Mouse (Mus musculus) CH12.LX (cell line): ENCODE data around the gene Rbfox1. TPM values are rescaled to one million over a fixed set of nuclear protein-coding genes. Genes with fewer than 3 reads are reported as not detected.

Experiments used
- DNase-seq: peaks from one replicate; pipeline ENCODE4 v3.0.0-alpha.2; 2013; ENCODE audit errors: extremely low read depth
- H3K27ac ChIP-seq: 2 replicates; pipeline ENCODE4 v1.5.1; 2012; ENCODE audit warnings: low read depth, mild to moderate bottlenecking, control low read depth, moderate library complexity; ENCODE audit not compliant: insufficient read depth
- H3K27me3 ChIP-seq: replicated peaks from 2 replicates; pipeline ENCODE3; 2012; ENCODE audit warnings: inconsistent platforms
- H3K36me3 ChIP-seq, 2 experiments: replicated peaks in 1 of 2; 2 replicates each; pipeline versions ENCODE3 to v1.6.1; 2012; ENCODE audit warnings: inconsistent platforms in 1 of 2, low read length in 1 of 2, mild to moderate bottlenecking in 1 of 2, mixed read lengths in 1 of 2, moderate library complexity in 1 of 2; ENCODE audit not compliant: control insufficient read depth in 1 of 2, insufficient read depth in 1 of 2
- H3K4me1 ChIP-seq, 2 experiments: 2 replicates each; pipeline ENCODE4 v1.6.1; 2012; ENCODE audit warnings: inconsistent platforms in 1 of 2, moderate library complexity in 1 of 2; ENCODE audit not compliant: insufficient read depth in 2 of 2, control insufficient read depth in 1 of 2
- H3K4me2 ChIP-seq: 2 replicates; pipeline ENCODE4 v1.6.1; 2012; ENCODE audit warnings: low read depth, mild to moderate bottlenecking, control low read depth; ENCODE audit not compliant: poor library complexity, insufficient read depth, severe bottlenecking
- H3K4me3 ChIP-seq, 3 experiments: fragments of 150-350 bp in 1 of 3; sonication (generic) in 1 of 3; replicated peaks in 1 of 3; 2 replicates each; pipeline versions ENCODE3 to v1.5.1; 2011 to 2012; ENCODE audit warnings: low read depth in 2 of 3, low read length in 2 of 3, mild to moderate bottlenecking in 2 of 3, moderate library complexity in 2 of 3, control low read depth in 1 of 3, improper control_type of control experiment in 1 of 3, inconsistent platforms in 1 of 3, mixed read lengths in 1 of 3; ENCODE audit not compliant: poor library complexity in 1 of 3
- H3K79me2 ChIP-seq: replicated peaks from 2 replicates; pipeline ENCODE4 v1.6.1; 2012; ENCODE audit warnings: mild to moderate bottlenecking, moderate library complexity; ENCODE audit not compliant: control insufficient read depth, poor library complexity, insufficient read depth, severe bottlenecking; ENCODE audit errors: extremely low read depth
- H3K9ac ChIP-seq: 2 replicates; pipeline ENCODE4 v1.6.1; 2012; ENCODE audit warnings: low read depth, mild to moderate bottlenecking, control low read depth, moderate library complexity; ENCODE audit not compliant: insufficient read depth
- H3K9me3 ChIP-seq: replicated peaks from 2 replicates; pipeline ENCODE3; 2012; ENCODE audit warnings: low read length, inconsistent platforms, mixed read lengths
- CHD1 ChIP-seq: IDR thresholded peaks from 2 replicates; pipeline ENCODE4 v1.6.1; 2012; ENCODE audit warnings: low read depth, low read length, improper control_type of control experiment, inconsistent platforms
- CTCF ChIP-seq, 2 experiments: IDR thresholded peaks in 1 of 2; conservative IDR thresholded peaks in 1 of 2; 2 replicates each; pipeline ENCODE4 v1.5.1; 2011 to 2012; ENCODE audit warnings: low read depth in 2 of 2, low read length in 2 of 2, improper control_type of control experiment in 1 of 2, inconsistent platforms in 1 of 2, mild to moderate bottlenecking in 1 of 2, moderate library complexity in 1 of 2
- ELF1 ChIP-seq: IDR thresholded peaks from 2 replicates; pipeline ENCODE4 v1.6.1; 2014; ENCODE audit warnings: low read depth, mild to moderate bottlenecking, inconsistent platforms, low read length, improper control_type of control experiment
- EP300 ChIP-seq: IDR thresholded peaks from 2 replicates; pipeline ENCODE4 v1.6.1; 2011; ENCODE audit warnings: low read length, improper control_type of control experiment
- ETS1 ChIP-seq: conservative IDR thresholded peaks from 2 replicates; pipeline ENCODE4 v1.6.1; 2012; ENCODE audit warnings: low read depth, mild to moderate bottlenecking, inconsistent platforms, low read length, improper control_type of control experiment, moderate library complexity
- GABPA ChIP-seq: IDR thresholded peaks from 2 replicates; pipeline ENCODE4 v1.6.1; 2012; ENCODE audit warnings: low read depth, low read length, improper control_type of control experiment, inconsistent platforms; ENCODE audit not compliant: insufficient replicate concordance
- IRF4 ChIP-seq: IDR thresholded peaks from 2 replicates; pipeline ENCODE4 v1.6.1; 2014; ENCODE audit warnings: low read depth, mild to moderate bottlenecking, inconsistent platforms, low read length, improper control_type of control experiment
- JUN ChIP-seq: IDR thresholded peaks from 2 replicates; pipeline ENCODE4 v1.6.1; 2011; ENCODE audit warnings: low read depth, mild to moderate bottlenecking, low read length, improper control_type of control experiment, moderate library complexity; ENCODE audit not compliant: insufficient read depth
- KAT2A ChIP-seq: IDR thresholded peaks from 2 replicates; pipeline ENCODE4 v1.6.1; 2012; ENCODE audit warnings: low read length, improper control_type of control experiment, inconsistent platforms; ENCODE audit not compliant: insufficient replicate concordance
- MAFK ChIP-seq: IDR thresholded peaks from 2 replicates; pipeline ENCODE4 v1.6.1; 2011; ENCODE audit warnings: low read length, improper control_type of control experiment; ENCODE audit not compliant: insufficient replicate concordance
- MAX ChIP-seq: IDR thresholded peaks from 2 replicates; pipeline ENCODE4 v1.6.1; 2011; ENCODE audit warnings: low read length, improper control_type of control experiment
- MXI1 ChIP-seq: IDR thresholded peaks from 2 replicates; pipeline ENCODE4 v1.6.1; 2011; ENCODE audit warnings: mild to moderate bottlenecking, low read depth, low read length, improper control_type of control experiment
- MYC ChIP-seq: IDR thresholded peaks from 2 replicates; pipeline ENCODE4 v1.6.1; 2011; ENCODE audit warnings: low read depth, mild to moderate bottlenecking, improper control_type of control experiment, low read length
- NELFE ChIP-seq: IDR thresholded peaks from 2 replicates; pipeline ENCODE4 v1.6.1; 2011; ENCODE audit warnings: low read depth, low read length, improper control_type of control experiment
- PAX5 ChIP-seq: IDR thresholded peaks from 2 replicates; pipeline ENCODE4 v1.6.1; 2012; ENCODE audit warnings: low read length, inconsistent platforms, mixed read lengths
- POLR2AphosphoS2 ChIP-seq: IDR thresholded peaks from 2 replicates; pipeline ENCODE4 v1.6.1; 2011; ENCODE audit warnings: low read depth, low read length, improper control_type of control experiment
- RAD21 ChIP-seq: IDR thresholded peaks from 2 replicates; pipeline ENCODE4 v1.6.1; 2011; ENCODE audit warnings: low read depth, mild to moderate bottlenecking, low read length, improper control_type of control experiment, moderate library complexity
- TCF12 ChIP-seq: IDR thresholded peaks from 2 replicates; pipeline ENCODE4 v1.6.1; 2014; ENCODE audit warnings: low read depth, mild to moderate bottlenecking, inconsistent platforms, low read length, improper control_type of control experiment
- UBTF ChIP-seq: IDR thresholded peaks from 2 replicates; pipeline ENCODE4 v1.6.1; 2012; ENCODE audit warnings: low read depth, mild to moderate bottlenecking, inconsistent platforms, low read length, improper control_type of control experiment, moderate library complexity
- USF1 ChIP-seq: IDR thresholded peaks from 2 replicates; pipeline ENCODE4 v1.6.1; 2014; ENCODE audit warnings: low read depth, mild to moderate bottlenecking, inconsistent platforms, low read length, improper control_type of control experiment
- USF2 ChIP-seq: conservative IDR thresholded peaks from 2 replicates; pipeline ENCODE4 v1.6.1; 2011; ENCODE audit warnings: low read depth, low read length, improper control_type of control experiment
- ZC3H11A ChIP-seq: IDR thresholded peaks from 2 replicates; pipeline ENCODE4 v1.6.1; 2012; ENCODE audit warnings: low read depth, mild to moderate bottlenecking, inconsistent platforms, low read length, improper control_type of control experiment
- dilution Hi-C: fragments of 300-500 bp; cut with MboI; formaldehyde crosslinking; loops from 2 replicates; pipeline ENCODE4 v1.14.3; 2020; ENCODE audit warnings: low sequenced_read_pairs; ENCODE audit not compliant: extremely low pct_unique_long_range_greater_than_20kb, extremely low pct_ligation_motif_present
- in situ Hi-C: fragments of 300-500 bp; cut with MboI; formaldehyde crosslinking; loops from 3 replicates; pipeline ENCODE4 v1.14.3; 2019; ENCODE audit warnings: low sequenced_read_pairs, low pct_ligation_motif_present, low pct_unique_long_range_greater_than_20kb, mixed read lengths
- polyA plus RNA-seq: library from polyadenylated mRNA; unstranded; fragments of >175 nt; gene quantifications from 2 replicates; pipeline ENCODE4 v1.2.1, GENCODE M21; 2012; ENCODE audit warnings: low read depth; ENCODE audit not compliant: insufficient read length
- total RNA-seq, 2 experiments: library from RNA; depleted of rRNA; stranded (reverse); fragments of 300-350 nt in 1 of 2; fragments of >200 nt in 1 of 2; gene quantifications; 2 replicates each; pipeline ENCODE4 v1.2.3; 2012 to 2014

Rbfox1 gene
- total and polyA plus RNA-seq, 3 experiments = not detected

DNA sequence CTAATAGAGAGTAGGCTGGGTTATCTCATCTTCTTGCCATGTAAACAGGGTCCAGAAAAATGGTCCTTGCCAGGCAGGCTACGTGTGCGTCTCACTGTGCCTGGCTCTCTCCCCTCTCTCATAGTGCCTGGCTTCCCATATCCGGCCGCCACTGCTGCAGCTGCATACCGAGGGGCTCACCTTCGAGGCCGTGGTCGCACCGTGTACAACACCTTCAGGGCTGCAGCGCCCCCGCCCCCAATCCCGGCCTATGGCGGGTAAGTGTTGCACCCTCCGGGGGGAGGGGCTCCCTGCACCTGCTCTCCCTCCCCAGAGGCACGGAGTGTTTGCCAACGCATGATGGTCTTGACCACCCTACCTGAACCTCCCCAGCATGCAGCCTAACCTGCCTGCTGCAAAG lies 1467.7 kb downstream of the Rbfox1 start:
- H3K4me3 ChIP-seq = peak overlapping the region in 1 of 3 experiments; percentile 4
- no peaks in the 10 kb centered on the region for H3K79me2 ChIP-seq
- no peak overlapping the region for H3K27ac ChIP-seq
- TF ChIP-seq KAT2A = no peak
- TF ChIP-seq MAFK = no peak
- TF ChIP-seq ETS1 = no peak
- TF ChIP-seq, all 38 proteins: peak for 0
- DNase-seq = no peak
- Histone ChIP-seq H3K9ac (no peak overlapping the region), H3K27me3 (no peaks in the 10 kb centered on the region), H3K4me2 (no peak overlapping the region), H3K9me3 (peaks cover 86% of the 10 kb centered on the region), H3K4me1 (no peaks in the 10 kb centered on the region), H3K36me3 (no peaks in the 10 kb centered on the region)
- in situ Hi-C loops = no loop called here
- dilution Hi-C loops = no loop called here

DNA sequence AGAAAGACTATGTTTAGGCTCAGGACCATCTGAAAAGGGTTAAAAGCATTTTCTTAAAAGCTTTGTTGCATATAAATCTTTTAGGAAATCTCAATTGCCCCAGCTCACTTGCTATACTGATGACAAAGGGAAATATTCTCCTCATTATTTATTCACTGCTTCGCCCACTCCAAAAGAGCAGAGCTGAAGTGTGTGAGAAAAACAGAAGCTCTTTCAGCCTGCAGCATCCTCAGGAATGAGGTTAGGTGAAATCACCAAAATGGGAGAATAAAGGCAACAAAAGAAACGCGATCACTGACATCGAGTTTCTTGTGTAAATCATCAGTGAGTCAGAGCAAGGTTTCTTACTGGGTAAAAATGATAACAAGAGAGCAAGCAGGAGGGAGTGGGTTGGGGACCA lies 1469.0 kb downstream of the Rbfox1 start:
- H3K4me1 ChIP-seq = no peaks in the 10 kb centered on the region
- dilution Hi-C loops (no loop called here), in situ Hi-C loops (no loop called here)
- H3K4me3 ChIP-seq = no peak overlapping the region
- H3K27me3 ChIP-seq = no peaks in the 10 kb centered on the region
- H3K4me2 ChIP-seq = no peak overlapping the region
- H3K9ac ChIP-seq = no peak overlapping the region
- H3K27ac ChIP-seq = no peak overlapping the region
- no peaks in the 10 kb centered on the region for H3K36me3 ChIP-seq
- TF ChIP-seq ELF1 (no peak), MYC (no peak), NELFE (no peak), CHD1 (no peak), CTCF (conservative IDR thresholded peaks at IDR 0.05 in 1 of 2, IDR thresholded peaks at IDR 0.05 in 1 of 2; ENCODE audit: low read depth in 2 of 2, low read length in 2 of 2) (no peak), USF1 (no peak), USF2 (no peak), MAX (no peak)
- DNase-seq = no peak
- peaks cover 88% of the 10 kb centered on the region for H3K9me3 ChIP-seq
- H3K79me2 ChIP-seq = no peaks in the 10 kb centered on the region

DNA sequence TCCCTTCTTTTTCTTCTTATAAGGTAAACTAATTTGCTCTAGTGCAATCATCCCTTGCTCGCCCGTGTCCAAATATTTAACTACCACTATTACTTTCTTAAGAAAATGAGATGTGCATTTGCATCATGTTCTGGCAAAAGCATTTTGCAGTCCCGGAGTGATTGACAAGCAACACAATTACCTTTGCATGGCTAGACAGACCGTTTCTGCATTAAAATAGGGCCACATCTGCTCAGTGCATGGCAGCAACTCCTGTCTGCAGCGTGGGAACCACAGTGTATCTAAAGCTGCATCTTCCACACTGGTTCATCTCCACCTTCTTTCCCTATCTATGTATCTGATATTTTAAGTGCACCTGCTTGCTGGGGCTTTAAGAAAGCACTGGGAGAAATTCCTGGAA lies 1473.9 kb downstream of the Rbfox1 start:
- dilution Hi-C loops = no loop called here
- TF ChIP-seq PAX5 (no peak), USF2 (no peak), GABPA (no peak), ZC3H11A (no peak), POLR2AphosphoS2 (no peak), RAD21 (no peak), IRF4 (no peak), TCF12 (no peak), EP300 (no peak), CHD1 (no peak), JUN (no peak), MXI1 (no peak), UBTF (no peak), ETS1 (no peak)
- in situ Hi-C loops = no loop called here
- Histone ChIP-seq H3K27me3 (no peaks in the 10 kb centered on the region), H3K36me3 (no peaks in the 10 kb centered on the region), H3K4me2 (no peak overlapping the region), H3K9ac (no peak overlapping the region), H3K9me3 (peaks cover 87% of the 10 kb centered on the region), H3K27ac (no peak overlapping the region), H3K4me1 (no peaks in the 10 kb centered on the region), H3K4me3 (no peak overlapping the region), H3K79me2 (no peaks in the 10 kb centered on the region)
- no peak for DNase-seq
